Mouse (Mus musculus) cerebellum, adult 2 months (tissue): ENCODE results near the gene Ppp2r3c. TPM values are rescaled to one million over a fixed set of nuclear protein-coding genes. Genes with fewer than 3 reads are reported as not detected.

Experiments used
- polyA plus RNA-seq: library from polyadenylated mRNA; depleted of rRNA; stranded (reverse); fragments of >200 nt; gene quantifications from 2 replicates; pipeline ENCODE4 v1.2.3, GENCODE M21; 2012; rRNA removed

Gene Ppp2r3c
- polyA plus RNA-seq, 1 experiment, result 13.2 TPM

Other genes starting within 250 kb of the Ppp2r3c start
- gene 2700097O09Rik, start 222.9 kb downstream of the Ppp2r3c start, polyA plus RNA-seq, result 24.8 and 27.1 TPM in 2 replicates
- 70.1 and 79.4 TPM in 2 replicates for gene Srp54a, start 222.7 kb downstream of the Ppp2r3c start, polyA plus RNA-seq
- 26.2 and 29.3 TPM in 2 replicates for gene Fam177a, start 178.5 kb downstream of the Ppp2r3c start, polyA plus RNA-seq
- 33.3 and 43.6 TPM in 2 replicates for gene Srp54b, start 147.9 kb downstream of the Ppp2r3c start, polyA plus RNA-seq
- not detected in 2 replicates for gene 1700047I17Rik2, start 103.4 kb downstream of the Ppp2r3c start, polyA plus RNA-seq
- gene Srp54c, start 72.8 kb downstream of the Ppp2r3c start, polyA plus RNA-seq, result 60.8 and 66.2 TPM in 2 replicates
- gene 1110008L16Rik, start 3.4 kb downstream of the Ppp2r3c start, polyA plus RNA-seq, result 5.7 and 6.5 TPM in 2 replicates
- gene Psma6, start 81.2 kb upstream of the Ppp2r3c start, polyA plus RNA-seq, result 147 TPM in 2 replicates
- gene Nfkbia, start 189.6 kb upstream of the Ppp2r3c start, polyA plus RNA-seq, result 39.1 and 45.7 TPM in 2 replicates